Comparison of ENCODE assay signal across 23 mouse cellular contexts in genomic region chr14:78019935-78020334, GRCm38 (mm10).
DNase-seq lines count a peak whose midpoint lies in the region; ATAC-seq and TF ChIP-seq lines count a peak whose summit lies in the region.
"Had no signal": no experiment of that assay in that cellular context is flagged by ENCODE, and none has a peak within 500 bp of the region (broad histone marks: within the 10 kb centered on the region; RNA-seq: fewer than 3 reads in every experiment).

No protein-coding gene starts in this region.

- H3K4me1 ChIP-seq in embryonic facial prominence, embryonic 14.5 days (ENCODE audit: control insufficient read depth, insufficient read depth, low read length), result peaks cover 5% of the 10 kb centered on the region; the same call in 1 of the 2 replicates
- no peaks in the 10 kb centered on the region for H3K4me1 ChIP-seq in embryonic facial prominence, embryonic 10.5 days
- H3K4me1 ChIP-seq: embryonic facial prominence, embryonic 12.5 days; limb, embryonic 13.5 days had no signal

- 50% methylated on average over 8 of the region's 8 CpGs for WGBS in embryonic facial prominence, embryonic 14.5 days
- 51% methylated on average over 8 of the region's 8 CpGs for WGBS in embryonic facial prominence, embryonic 10.5 days

- TF ChIP-seq POLR2A in brain, embryonic 14.5 days (IDR thresholded peaks at IDR 0.05; ENCODE audit: borderline replicate concordance, extremely low read depth, insufficient read depth, insufficient read length, poor library complexity, severe bottlenecking), result no peak

- DNase-seq in embryonic facial prominence, embryonic 14.5 days (ENCODE audit: low spot score), result peak; percentile 48
- DNase-seq in embryonic facial prominence, embryonic 10.5 days (ENCODE audit: low spot score), result no peak
- DNase-seq in urinary bladder, adult 18-20 months (ENCODE audit: low spot score in 2 of 2), result peak; percentile 10 to 14
- DNase-seq in urinary bladder, adult 2 months (ENCODE audit: low spot score), result no peak
- peak; percentile 75 for DNase-seq in brain, embryonic 14.5 days (ENCODE audit: low read depth)
- peak; percentile 29 for DNase-seq in retina, embryonic 14.5 days (ENCODE audit: low spot score)
- no peak for DNase-seq in adrenal gland, adult 18-20 months (ENCODE audit: low spot score in 2 of 2)
- no peak for DNase-seq in right cerebral cortex, postnatal 25 days
- DNase-seq: adrenal gland, postnatal 14 days; cerebellum, adult 18-20 months; cerebellum, postnatal 36 days; gastrocnemius, postnatal 10 days; heart, adult 18-20 months; kidney, adult 8-10 months; kidney, postnatal 25 days; layer of hippocampus, adult 9-11 months; right cerebral cortex, adult 18-20 months; spleen, adult 18-20 months; thymus, postnatal 25 days had no signal

- no peak overlapping the region for H3K9ac ChIP-seq in embryonic facial prominence, embryonic 14.5 days (ENCODE audit: low read depth, low read length)
- H3K9ac ChIP-seq: embryonic facial prominence, embryonic 12.5 days; limb, embryonic 13.5 days; liver, embryonic 14.5 days had no signal

- H3K9me3 ChIP-seq in embryonic facial prominence, embryonic 14.5 days (ENCODE audit: control insufficient read depth, low read length), result no peaks in the 10 kb centered on the region
- no peaks in the 10 kb centered on the region; the same call in 1 of the 2 replicates for H3K9me3 ChIP-seq in embryonic facial prominence, embryonic 10.5 days
- H3K9me3 ChIP-seq: embryonic facial prominence, embryonic 12.5 days; limb, embryonic 13.5 days had no signal

- H3K27me3 ChIP-seq in embryonic facial prominence, embryonic 14.5 days (replicated peaks; ENCODE audit: control insufficient read depth, insufficient read depth, low read length), result no peaks in the 10 kb centered on the region
- peaks cover 11% of the 10 kb centered on the region for H3K27me3 ChIP-seq in embryonic facial prominence, embryonic 10.5 days (replicated peaks; ENCODE audit: low read depth, poor library complexity, severe bottlenecking)
- H3K27me3 ChIP-seq: embryonic facial prominence, embryonic 12.5 days; limb, embryonic 13.5 days had no signal

- TF ChIP-seq CTCF in brain, embryonic 14.5 days (IDR thresholded peaks at IDR 0.05; ENCODE audit: borderline replicate concordance, extremely low read depth, insufficient read depth, insufficient read length), result no peak

- no peak overlapping the region for H3K4me3 ChIP-seq in embryonic facial prominence, embryonic 14.5 days (ENCODE audit: low read depth, low read length)
- no peak overlapping the region for H3K4me3 ChIP-seq in embryonic facial prominence, embryonic 10.5 days
- H3K4me3 ChIP-seq: embryonic facial prominence, embryonic 12.5 days; limb, embryonic 13.5 days had no signal

- no peak overlapping the region for H3K27ac ChIP-seq in embryonic facial prominence, embryonic 14.5 days (replicated peaks; ENCODE audit: low read depth, low read length)
- no peak overlapping the region for H3K27ac ChIP-seq in embryonic facial prominence, embryonic 10.5 days (replicated peaks)
- H3K27ac ChIP-seq: embryonic facial prominence, embryonic 12.5 days; limb, embryonic 13.5 days; liver, embryonic 14.5 days had no signal

- H3K36me3 ChIP-seq in embryonic facial prominence, embryonic 14.5 days (ENCODE audit: control insufficient read depth, insufficient read depth, low read length), result no peaks in the 10 kb centered on the region
- H3K36me3 ChIP-seq in embryonic facial prominence, embryonic 10.5 days (replicated peaks), result no peaks in the 10 kb centered on the region
- H3K36me3 ChIP-seq: embryonic facial prominence, embryonic 12.5 days; limb, embryonic 13.5 days had no signal

- peak; percentile 37; the same call in 1 of the 2 replicates for ATAC-seq in embryonic facial prominence, embryonic 14.5 days (ENCODE audit: low read depth)
- ATAC-seq: lung, postnatal 0 days had no signal

- H3K4me2 ChIP-seq in embryonic facial prominence, embryonic 14.5 days (ENCODE audit: low read depth, low read length), result no peak overlapping the region
- H3K4me2 ChIP-seq: embryonic facial prominence, embryonic 12.5 days; limb, embryonic 13.5 days had no signal

Comparison
In these comparisons a context has a peak if more than half of its experiments do, and no peak if none do; other contexts are left out.
1. DNase-seq: peak in embryonic facial prominence, embryonic 14.5 days (single experiment), urinary bladder, adult 18-20 months (2 of 2), brain, embryonic 14.5 days (single experiment) and retina, embryonic 14.5 days (single experiment); none in embryonic facial prominence, embryonic 10.5 days (single experiment), urinary bladder, adult 2 months (single experiment), adrenal gland, adult 18-20 months (0 of 2) and right cerebral cortex, postnatal 25 days (single experiment).